Mouse (Mus musculus): ENCODE data around the gene Sugp1. TPM values are rescaled to one million over a fixed set of nuclear protein-coding genes. Genes with fewer than 3 reads are reported as not detected.

Gene Sugp1
- polyA plus RNA-seq, 1 experiment from 2014 or later = 37.3 TPM

GRCm38 (mm10) chr8:70118726-70119700 is 76.4 kb downstream of the Sugp1 start:
- Histone ChIP-seq H3K27ac (no peak overlapping the region), H3K4me1 (0 out of 2 replicates have a peak, but pooled peaks cover 5% of the 10 kb centered on the region), H3K36me3 (no peaks in the 10 kb centered on the region), H3K4me3 (replicated peaks) (no peak overlapping the region), H3K4me2 (no peak overlapping the region), H3K27me3 (replicated peaks) (peaks cover 64% of the 10 kb centered on the region), H3K9me3 (no peaks in the 10 kb centered on the region), H3K9ac (no peak overlapping the region)
- 13% methylated on average over 17 of the region's 17 CpGs for WGBS
- no peak for ATAC-seq (ENCODE audit: insufficient read depth, low FRiP score, low read depth)

GRCm38 (mm10) chr8:70120667-70121066 is 78.1 kb downstream of the Sugp1 start, which contains the start of gene Ncan:
Ncan (minus strand) TSS chr8:70120873.
- Histone ChIP-seq H3K4me2 (peak within 1 kb of the TSS; percentile 42), H3K9me3 (no peaks in the 10 kb centered on the region), H3K4me3 (replicated peaks) (peak within 1 kb of the TSS; percentile 12; the same call in 1 of the 2 replicates), H3K9ac (no peak within 1 kb of the TSS), H3K4me1 (0 out of 2 replicates have a peak, but pooled peaks cover 5% of the 10 kb centered on the region), H3K27ac (no peak within 1 kb of the TSS), H3K27me3 (replicated peaks) (peaks cover 52% of the 10 kb centered on the region), H3K36me3 (no peaks in the 10 kb centered on the region)
- peak; percentile 27; the same call in 1 of the 2 replicates for ATAC-seq (ENCODE audit: insufficient read depth, low FRiP score, low read depth)
- WGBS = 2% methylated on average over 19 of the region's 19 CpGs

Small RNAs within 50 kb of the gene (microRNA-seq; reads per million reads assigned to microRNA genes)
- gene Mir7066 = not detected

Other genes with a start within 250 kb of the Sugp1 start
- 8.7 and 10.1 TPM in 2 replicates for gene Gmip, start 234.1 kb upstream of the Sugp1 start, polyA plus RNA-seq (2015; fragmentation: Nextera tagmentation; extraction: Ambion mirVana)
- gene Lpar2, start 220.4 kb upstream of the Sugp1 start, polyA plus RNA-seq (2015; fragmentation: Nextera tagmentation; extraction: Ambion mirVana) = 0.50 and 0.58 TPM in 2 replicates
- 4.4 and 5.9 TPM in 2 replicates for gene Pbx4, start 210.3 kb upstream of the Sugp1 start, polyA plus RNA-seq (2015; fragmentation: Nextera tagmentation; extraction: Ambion mirVana)
- gene Cilp2, start 155.1 kb upstream of the Sugp1 start, polyA plus RNA-seq (2015; fragmentation: Nextera tagmentation; extraction: Ambion mirVana) = 0.83 and 0.95 TPM in 2 replicates
- gene Tssk6, start 140.6 kb upstream of the Sugp1 start, polyA plus RNA-seq (2015; fragmentation: Nextera tagmentation; extraction: Ambion mirVana) = 3.1 and 3.9 TPM in 2 replicates
- gene Ndufa13, start 140.3 kb upstream of the Sugp1 start, polyA plus RNA-seq (2015; fragmentation: Nextera tagmentation; extraction: Ambion mirVana) = 183 and 190 TPM in 2 replicates
- gene Yjefn3, start 140.1 kb upstream of the Sugp1 start, polyA plus RNA-seq (2015; fragmentation: Nextera tagmentation; extraction: Ambion mirVana) = 2.8 and 4.1 TPM in 2 replicates
- 56.0 and 56.8 TPM in 2 replicates for gene Gatad2a, start 46.4 kb upstream of the Sugp1 start, polyA plus RNA-seq (2015; fragmentation: Nextera tagmentation; extraction: Ambion mirVana)
- 44.7 and 47.9 TPM in 2 replicates for gene Mau2, start 79 bp upstream of the Sugp1 start, polyA plus RNA-seq (2015; fragmentation: Nextera tagmentation; extraction: Ambion mirVana)
- gene Tm6sf2, start 30.1 kb downstream of the Sugp1 start, polyA plus RNA-seq (2015; fragmentation: Nextera tagmentation; extraction: Ambion mirVana) = 7.0 and 9.9 TPM in 2 replicates
- gene Hapln4, start 40.6 kb downstream of the Sugp1 start, polyA plus RNA-seq (2015; fragmentation: Nextera tagmentation; extraction: Ambion mirVana) = 0.10 and 0.14 TPM in 2 replicates
- gene Ncan, start 78.1 kb downstream of the Sugp1 start, polyA plus RNA-seq (2015; fragmentation: Nextera tagmentation; extraction: Ambion mirVana) = 1.8 TPM in 2 replicates
- gene Nr2c2ap, start 88.5 kb downstream of the Sugp1 start, polyA plus RNA-seq (2015; fragmentation: Nextera tagmentation; extraction: Ambion mirVana) = 38.2 and 39.4 TPM in 2 replicates
- 14.4 and 14.8 TPM in 2 replicates for gene Rfxank, start 96.3 kb downstream of the Sugp1 start, polyA plus RNA-seq (2015; fragmentation: Nextera tagmentation; extraction: Ambion mirVana)
- gene Borcs8, start 96.7 kb downstream of the Sugp1 start, polyA plus RNA-seq (2015; fragmentation: Nextera tagmentation; extraction: Ambion mirVana) = 42.6 and 43.2 TPM in 2 replicates
- gene Mef2b, start 96.9 kb downstream of the Sugp1 start, polyA plus RNA-seq (2015; fragmentation: Nextera tagmentation; extraction: Ambion mirVana) = 0.19 and 0.26 TPM in 2 replicates
- gene Tmem161a, start 129.5 kb downstream of the Sugp1 start, polyA plus RNA-seq (2015; fragmentation: Nextera tagmentation; extraction: Ambion mirVana) = 54.4 and 59.0 TPM in 2 replicates
- 4.7 and 6.4 TPM in 2 replicates for gene Slc25a42, start 169.5 kb downstream of the Sugp1 start, polyA plus RNA-seq (2015; fragmentation: Nextera tagmentation; extraction: Ambion mirVana)
- gene Sugp2, start 191.4 kb downstream of the Sugp1 start, polyA plus RNA-seq (2015; fragmentation: Nextera tagmentation; extraction: Ambion mirVana) = 26.0 and 27.2 TPM in 2 replicates
- gene Armc6, start 191.7 kb downstream of the Sugp1 start, polyA plus RNA-seq (2015; fragmentation: Nextera tagmentation; extraction: Ambion mirVana) = 21.7 and 26.4 TPM in 2 replicates
- 32.7 and 38.9 TPM in 2 replicates for gene Homer3, start 240.0 kb downstream of the Sugp1 start, polyA plus RNA-seq (2015; fragmentation: Nextera tagmentation; extraction: Ambion mirVana)

Measured in stomach, embryonic 15.5 days (tissue).